Mouse (Mus musculus): Measurements from ENCODE around the gene 4933402J07Rik. TPM values are rescaled to one million over a fixed set of nuclear protein-coding genes. Genes with fewer than 3 reads are reported as not detected.

The 4933402J07Rik gene
- total RNA-seq, 2 experiments from 2014 or later = not detected

- DNase-seq = no peak
Observed at GRCm38 (mm10) chr8:87621181-87621580, 57.5 kb downstream of the 4933402J07Rik start.

GRCm38 (mm10) chr8:87629656-87630055 lies 66.0 kb downstream of the 4933402J07Rik start:
- no peak for DNase-seq

- DNase-seq = no peak
Observed at GRCm38 (mm10) chr8:87631776-87632175, 68.1 kb downstream of the 4933402J07Rik start.

- DNase-seq = no peak
Observed at GRCm38 (mm10) chr8:87636226-87636742, 72.6 kb downstream of the 4933402J07Rik start.

Other genes with a start within 250 kb of the 4933402J07Rik start
- 1 to 10 TPM; 3.4 to 4.0 TPM for gene Cbln1, start 91.2 kb upstream of the 4933402J07Rik start, total RNA-seq (2021)

All from layer of hippocampus, postnatal 36 days (tissue).